Mouse (Mus musculus): Measurements from ENCODE around the gene Dexi. TPM values are rescaled to one million over a fixed set of nuclear protein-coding genes. Genes with fewer than 3 reads are reported as not detected.

Dexi gene
- polyA plus RNA-seq, 1 experiment, result 38.3 TPM

DNA sequence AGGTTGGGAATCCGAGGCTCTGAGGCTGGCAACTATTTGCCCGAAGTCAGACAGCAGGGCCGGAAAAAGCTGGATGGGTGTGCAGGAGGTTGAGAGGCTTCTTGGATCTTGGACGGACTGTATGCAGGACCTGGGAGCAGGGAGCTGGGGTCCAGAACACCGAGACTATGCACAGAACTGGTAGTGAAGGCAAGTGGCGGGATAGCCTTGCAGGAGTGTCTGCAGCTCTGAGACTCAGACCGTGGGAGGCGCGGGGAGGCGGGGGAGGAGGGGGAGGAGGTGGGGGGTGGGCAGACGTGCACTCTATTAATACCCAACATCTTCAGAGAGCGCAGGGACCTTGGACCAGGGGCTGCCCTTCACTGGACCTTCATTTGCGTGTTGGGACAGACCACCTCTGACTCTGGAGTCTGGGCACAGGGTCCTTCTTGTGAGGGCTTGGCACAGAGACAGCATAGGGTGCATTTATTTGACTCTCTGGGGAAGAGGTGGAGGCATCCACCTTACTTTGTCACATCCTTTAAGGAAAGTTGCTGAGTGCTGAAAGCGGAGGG lies 52.9 kb downstream of the Dexi start:
- peak overlapping the region; percentile 30; the same call in 1 of the 2 replicates for H3K27ac ChIP-seq (ENCODE audit: insufficient read depth, low read depth, low read length)
- no peaks in the 10 kb centered on the region for H3K27me3 ChIP-seq (ENCODE audit: control insufficient read depth, insufficient read depth, low read length)
- 14% methylated on average over 13 of the region's 14 CpGs for WGBS
- H3K4me3 ChIP-seq (ENCODE audit: low read depth, low read length), result peak overlapping the region; percentile 73
- no peak for TF ChIP-seq CTCF (IDR thresholded peaks at IDR 0.05; ENCODE audit: extremely low read depth, insufficient read length, insufficient replicate concordance, low read depth, low read length)
- no peak for TF ChIP-seq POLR2A (IDR thresholded peaks at IDR 0.05; ENCODE audit: low read depth, low read length)
- H3K4me1 ChIP-seq (ENCODE audit: control insufficient read depth, insufficient read depth, insufficient read length, low read length), result peaks cover 11% of the 10 kb centered on the region; the same call in 1 of the 2 replicates
- 0 out of 2 replicates have a peak, but pooled peaks cover 3% of the 10 kb centered on the region for H3K36me3 ChIP-seq (ENCODE audit: control insufficient read depth, insufficient read depth, low read length)

DNA sequence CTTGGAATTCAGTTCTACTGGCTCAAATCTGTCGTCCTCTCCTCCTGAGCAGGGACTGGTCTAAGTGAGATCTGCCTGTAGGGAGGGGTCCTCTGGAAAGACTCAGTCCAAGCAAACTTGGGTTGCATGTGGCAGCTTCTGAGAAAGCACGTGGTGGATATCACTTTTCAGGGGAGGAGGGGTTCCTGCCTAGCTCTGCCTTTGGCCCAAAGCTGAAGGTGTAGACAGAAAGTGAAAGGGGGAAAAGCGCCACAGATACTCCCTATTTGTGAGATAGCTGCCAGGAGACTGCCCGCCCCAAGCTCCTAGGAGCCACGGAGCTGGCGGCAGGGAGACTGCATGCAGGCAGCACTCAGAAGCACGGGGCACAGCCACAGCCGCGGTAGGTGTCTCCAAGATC lies 53.4 kb downstream of the Dexi start:
- no peaks in the 10 kb centered on the region for H3K27me3 ChIP-seq (ENCODE audit: control insufficient read depth, insufficient read depth, low read length)
- H3K36me3 ChIP-seq (ENCODE audit: control insufficient read depth, insufficient read depth, low read length), result 0 out of 2 replicates have a peak, but pooled peaks cover 3% of the 10 kb centered on the region
- WGBS, result 3% methylated on average over 9 of the region's 9 CpGs
- H3K27ac ChIP-seq (ENCODE audit: insufficient read depth, low read depth, low read length), result peak overlapping the region; percentile 30; the same call in 1 of the 2 replicates
- TF ChIP-seq POLR2A (IDR thresholded peaks at IDR 0.05; ENCODE audit: low read depth, low read length) (peak; percentile 36; the same call in 1 of the 2 replicates), CTCF (IDR thresholded peaks at IDR 0.05; ENCODE audit: extremely low read depth, insufficient read length, insufficient replicate concordance, low read depth, low read length) (no peak)
- peaks cover 7% of the 10 kb centered on the region; the same call in 1 of the 2 replicates for H3K4me1 ChIP-seq (ENCODE audit: control insufficient read depth, insufficient read depth, insufficient read length, low read length)
- peak overlapping the region; percentile 73 for H3K4me3 ChIP-seq (ENCODE audit: low read depth, low read length)

DNA sequence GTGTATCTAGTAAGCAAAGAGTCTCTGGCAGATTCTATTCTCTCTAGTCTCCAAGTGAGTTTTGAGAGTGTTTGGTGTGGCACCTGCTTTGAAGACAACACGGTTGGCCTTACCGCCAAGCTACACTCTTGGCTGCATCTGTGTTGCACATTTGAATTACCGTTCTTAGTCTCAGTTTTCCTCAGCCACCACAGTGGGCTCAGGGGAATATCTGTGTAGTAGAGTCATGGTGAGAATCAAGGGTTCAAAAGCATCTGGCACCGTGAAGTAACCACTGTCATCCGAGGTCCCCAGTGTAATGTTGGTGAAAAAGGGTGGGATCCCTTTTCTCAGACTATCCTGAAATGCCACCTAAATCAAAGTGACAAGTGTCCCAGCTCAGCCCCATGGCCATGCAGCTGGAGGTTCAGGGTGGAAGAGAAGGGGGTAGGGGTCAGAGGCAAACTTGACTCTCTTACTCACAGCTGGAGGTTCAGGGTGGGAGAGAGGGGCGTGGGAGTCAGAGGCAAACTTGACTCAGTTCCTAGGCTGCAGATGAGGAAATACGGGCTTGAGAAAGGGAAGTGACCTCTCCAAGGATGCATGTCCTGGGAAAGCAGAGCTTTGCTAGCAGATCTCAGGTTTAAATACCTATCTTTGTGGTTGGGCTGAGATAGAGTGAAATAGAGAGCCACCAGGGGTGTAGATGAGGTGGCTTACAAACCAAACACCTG lies 53.9 kb downstream of the Dexi start:
- H3K27ac ChIP-seq (ENCODE audit: insufficient read depth, low read depth, low read length), result 0 out of 2 replicates have a peak overlapping the region, but pooled peaks have one; percentile 27
- TF ChIP-seq CTCF (IDR thresholded peaks at IDR 0.05; ENCODE audit: extremely low read depth, insufficient read length, insufficient replicate concordance, low read depth, low read length), result no peak
- TF ChIP-seq POLR2A (IDR thresholded peaks at IDR 0.05; ENCODE audit: low read depth, low read length), result no peak
- 75% methylated on average over 7 of the region's 7 CpGs for WGBS

DNA sequence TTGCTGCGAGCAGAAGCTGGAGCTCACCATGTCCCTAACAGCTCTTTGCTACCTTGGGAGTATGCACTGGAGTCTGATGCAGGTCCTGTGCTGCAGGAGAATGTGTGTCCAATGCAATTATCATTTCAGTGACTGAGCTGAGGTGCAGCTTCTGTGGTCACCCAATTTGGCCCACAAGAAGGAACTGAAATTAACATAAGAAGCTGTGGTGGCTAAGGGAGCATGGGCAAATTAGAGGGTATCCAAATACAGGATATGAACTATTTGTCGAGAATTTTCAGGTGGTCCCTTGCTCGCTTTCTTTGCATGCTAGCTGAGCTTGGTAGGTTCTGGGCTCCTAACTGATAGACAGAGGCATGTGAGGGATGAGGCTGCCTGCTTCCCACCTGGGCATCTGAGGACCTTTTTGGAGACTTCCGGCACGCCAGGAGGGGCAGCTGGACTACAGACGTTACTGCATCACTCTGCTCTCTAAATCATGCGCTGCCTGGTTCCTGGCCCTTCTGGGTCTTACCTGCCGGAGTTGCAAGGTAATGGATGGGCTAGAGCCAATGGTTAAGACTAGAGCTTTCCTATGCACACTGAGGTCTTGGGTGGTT lies 54.9 kb downstream of the Dexi start:
- TF ChIP-seq POLR2A (IDR thresholded peaks at IDR 0.05; ENCODE audit: low read depth, low read length) (no peak), CTCF (IDR thresholded peaks at IDR 0.05; ENCODE audit: extremely low read depth, insufficient read length, insufficient replicate concordance, low read depth, low read length) (no peak)
- H3K27me3 ChIP-seq (ENCODE audit: control insufficient read depth, insufficient read depth, low read length), result no peaks in the 10 kb centered on the region
- WGBS, result 84% methylated on average over 8 of the region's 8 CpGs
- H3K4me3 ChIP-seq (ENCODE audit: low read depth, low read length), result peak overlapping the region; percentile 45; the same call in 1 of the 2 replicates
- peaks cover 17% of the 10 kb centered on the region for H3K4me1 ChIP-seq (ENCODE audit: control insufficient read depth, insufficient read depth, insufficient read length, low read length)
- 0 out of 2 replicates have a peak, but pooled peaks cover 3% of the 10 kb centered on the region for H3K36me3 ChIP-seq (ENCODE audit: control insufficient read depth, insufficient read depth, low read length)
- H3K27ac ChIP-seq (ENCODE audit: insufficient read depth, low read depth, low read length), result no peak overlapping the region

More for the DNA sequence above, 53.9 kb downstream of the Dexi start:
- H3K27me3 ChIP-seq (ENCODE audit: control insufficient read depth, insufficient read depth, low read length), result no peaks in the 10 kb centered on the region
- 0 out of 2 replicates have a peak, but pooled peaks cover 3% of the 10 kb centered on the region for H3K36me3 ChIP-seq (ENCODE audit: control insufficient read depth, insufficient read depth, low read length)
- peak overlapping the region; percentile 73; the same call in 1 of the 2 replicates for H3K4me3 ChIP-seq (ENCODE audit: low read depth, low read length)
- H3K4me1 ChIP-seq (ENCODE audit: control insufficient read depth, insufficient read depth, insufficient read length, low read length), result peaks cover 8% of the 10 kb centered on the region

DNA sequence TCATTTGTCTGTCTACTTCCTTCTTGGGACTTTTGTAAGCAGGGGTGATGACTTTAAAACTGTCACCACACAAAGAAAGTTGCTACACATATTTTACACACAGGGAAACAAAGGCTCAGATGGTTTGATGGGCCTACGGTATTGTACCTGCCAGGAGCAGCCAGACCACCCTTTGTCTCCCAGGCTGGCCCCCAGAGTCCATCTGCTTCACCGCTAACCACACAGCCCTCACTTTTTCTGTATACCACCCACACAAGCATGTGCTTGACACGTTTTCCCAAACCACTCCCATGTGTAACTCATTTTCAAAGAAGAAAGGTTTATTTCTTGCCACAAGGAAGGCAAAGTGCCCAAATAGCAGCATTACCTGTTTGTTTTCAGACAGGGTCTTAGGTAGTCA lies 55.9 kb downstream of the Dexi start:
- H3K27me3 ChIP-seq (ENCODE audit: control insufficient read depth, insufficient read depth, low read length), result no peaks in the 10 kb centered on the region
- H3K36me3 ChIP-seq (ENCODE audit: control insufficient read depth, insufficient read depth, low read length), result 0 out of 2 replicates have a peak, but pooled peaks cover 3% of the 10 kb centered on the region
- no peak for TF ChIP-seq CTCF (IDR thresholded peaks at IDR 0.05; ENCODE audit: extremely low read depth, insufficient read length, insufficient replicate concordance, low read depth, low read length)
- TF ChIP-seq POLR2A (IDR thresholded peaks at IDR 0.05; ENCODE audit: low read depth, low read length), result no peak
- H3K27ac ChIP-seq (ENCODE audit: insufficient read depth, low read depth, low read length), result no peak overlapping the region
- no peak overlapping the region for H3K4me3 ChIP-seq (ENCODE audit: low read depth, low read length)
- peaks cover 18% of the 10 kb centered on the region for H3K4me1 ChIP-seq (ENCODE audit: control insufficient read depth, insufficient read depth, insufficient read length, low read length)
- WGBS, result 77% methylated on average over 3 of the region's 3 CpGs

DNA sequence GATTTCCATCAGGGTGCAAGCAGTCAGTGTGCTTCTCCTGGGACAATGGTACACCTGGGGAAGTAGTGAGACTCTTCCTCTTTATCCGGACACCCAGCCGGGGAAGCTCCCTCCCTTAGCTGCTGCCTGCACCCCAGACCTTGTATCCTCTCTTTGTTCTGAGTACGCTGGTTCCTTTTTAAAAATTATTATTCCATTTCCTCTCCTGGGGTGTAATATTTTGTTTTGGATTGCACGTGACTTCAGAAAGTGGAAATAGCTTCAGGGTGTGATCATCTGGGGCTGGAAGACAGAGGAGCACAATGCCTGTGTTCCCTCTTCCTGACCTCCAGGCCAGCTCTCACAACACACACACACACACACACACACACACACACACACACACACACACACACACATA lies 60.5 kb downstream of the Dexi start:
- Histone ChIP-seq H3K27me3 (ENCODE audit: control insufficient read depth, insufficient read depth, low read length) (no peaks in the 10 kb centered on the region), H3K36me3 (ENCODE audit: control insufficient read depth, insufficient read depth, low read length) (no peaks in the 10 kb centered on the region), H3K27ac (ENCODE audit: insufficient read depth, low read depth, low read length) (no peak overlapping the region), H3K4me1 (ENCODE audit: control insufficient read depth, insufficient read depth, insufficient read length, low read length) (peaks cover 13% of the 10 kb centered on the region), H3K4me3 (ENCODE audit: low read depth, low read length) (no peak overlapping the region)
- TF ChIP-seq CTCF (IDR thresholded peaks at IDR 0.05; ENCODE audit: extremely low read depth, insufficient read length, insufficient replicate concordance, low read depth, low read length) (no peak), POLR2A (IDR thresholded peaks at IDR 0.05; ENCODE audit: low read depth, low read length) (no peak)
- WGBS, result 70% methylated on average over 4 of the region's 4 CpGs

DNA sequence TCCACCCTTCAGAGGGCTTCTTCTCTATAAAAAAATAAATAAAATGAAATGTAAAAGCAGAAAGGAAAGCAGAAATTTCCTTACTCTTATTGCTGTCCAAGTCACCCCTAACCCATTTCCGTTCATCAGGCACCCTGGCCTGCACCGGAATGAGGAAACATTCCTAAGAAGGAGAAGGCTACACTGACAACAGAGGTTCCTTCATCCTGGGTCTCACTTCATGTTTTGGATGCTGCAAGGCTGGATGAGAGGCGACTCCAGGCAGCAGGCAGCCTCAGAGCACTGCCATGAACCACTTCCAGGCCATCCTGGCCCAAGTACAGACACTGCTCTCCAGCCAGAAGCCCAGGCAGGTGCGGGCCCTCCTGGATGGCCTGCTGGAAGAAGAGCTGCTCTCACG lies 63.0 kb downstream of the Dexi start, which contains the start of gene Ciita:
TSS of gene Ciita (plus strand) at position 203 of the 400 bp plus-strand sequence.
- H3K36me3 ChIP-seq (ENCODE audit: control insufficient read depth, insufficient read depth, low read length), result no peaks in the 10 kb centered on the region
- no peaks in the 10 kb centered on the region for H3K27me3 ChIP-seq (ENCODE audit: control insufficient read depth, insufficient read depth, low read length)
- H3K4me1 ChIP-seq (ENCODE audit: control insufficient read depth, insufficient read depth, insufficient read length, low read length), result peaks cover 17% of the 10 kb centered on the region
- 79% methylated on average over 5 of the region's 5 CpGs for WGBS
- peak within 1 kb of the TSS; percentile 3; the same call in 1 of the 2 replicates for H3K27ac ChIP-seq (ENCODE audit: insufficient read depth, low read depth, low read length)
- H3K4me3 ChIP-seq (ENCODE audit: low read depth, low read length), result peak within 1 kb of the TSS; percentile 43
- no peak for TF ChIP-seq CTCF (IDR thresholded peaks at IDR 0.05; ENCODE audit: extremely low read depth, insufficient read length, insufficient replicate concordance, low read depth, low read length)
- TF ChIP-seq POLR2A (IDR thresholded peaks at IDR 0.05; ENCODE audit: low read depth, low read length), result no peak
